Comparison of ENCODE assay signal across 9 mouse cellular contexts in the genomic region with DNA sequence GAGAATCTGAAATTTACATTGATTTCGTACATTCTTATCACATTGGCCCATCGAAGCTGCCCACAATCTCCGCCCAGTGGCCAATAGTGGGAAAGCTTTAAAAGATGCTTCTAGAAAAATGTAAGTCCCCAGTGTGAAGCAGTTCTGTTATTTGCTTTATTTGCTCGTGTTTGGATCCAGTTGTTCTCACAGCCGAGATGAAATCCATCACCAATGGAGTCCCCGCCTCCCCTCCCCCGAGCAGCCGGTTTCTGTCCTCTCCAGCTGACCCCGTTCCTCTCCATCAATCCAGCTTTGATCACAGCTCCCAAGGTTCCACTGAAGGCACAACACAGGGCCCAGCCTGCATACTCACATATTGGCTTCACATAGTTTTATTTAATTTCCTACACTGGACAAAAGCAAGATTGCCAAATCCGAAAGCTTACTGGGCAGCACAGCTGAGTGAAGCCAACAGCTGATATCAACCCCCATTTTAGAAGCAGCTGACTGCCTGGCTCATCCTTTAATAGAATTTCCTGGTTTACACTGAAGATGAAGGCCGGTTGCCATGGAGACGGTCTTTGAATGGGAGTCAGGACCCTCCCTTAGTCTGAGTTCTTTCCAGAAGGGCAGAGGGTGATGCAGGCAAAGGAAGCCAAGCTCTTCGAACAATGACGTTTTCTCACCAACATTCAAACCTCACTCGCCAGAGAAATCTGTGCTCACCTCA.
DNase-seq lines count a peak whose midpoint lies in the region; ATAC-seq and TF ChIP-seq lines count a peak whose summit lies in the region.
"Had no signal": no experiment of that assay in that cellular context is flagged by ENCODE, and none has a peak within 500 bp of the region (broad histone marks: within the 10 kb centered on the region; RNA-seq: fewer than 3 reads in every experiment).

No protein-coding gene starts in this region.

- H3K4me3 ChIP-seq in kidney, postnatal 0 days (replicated peaks; ENCODE audit: low read depth, low read length), result no peak overlapping the region
- H3K4me3 ChIP-seq in forebrain, embryonic 15.5 days, result no peak overlapping the region
- H3K4me3 ChIP-seq in midbrain, embryonic 14.5 days (replicated peaks; ENCODE audit: low read depth, low read length), result no peak overlapping the region

- no peaks in the 10 kb centered on the region for H3K36me3 ChIP-seq in kidney, postnatal 0 days (ENCODE audit: insufficient read depth, low read length)
- H3K36me3 ChIP-seq in forebrain, embryonic 15.5 days, result no peaks in the 10 kb centered on the region
- no peaks in the 10 kb centered on the region for H3K36me3 ChIP-seq in midbrain, embryonic 14.5 days (ENCODE audit: control insufficient read depth, insufficient read depth, low read length)

- H3K4me1 ChIP-seq in kidney, postnatal 0 days (replicated peaks; ENCODE audit: insufficient read depth, low read length), result no peaks in the 10 kb centered on the region
- H3K4me1 ChIP-seq in forebrain, embryonic 15.5 days, result peaks cover 10% of the 10 kb centered on the region
- peaks cover 11% of the 10 kb centered on the region for H3K4me1 ChIP-seq in midbrain, embryonic 14.5 days (ENCODE audit: control insufficient read depth, insufficient read depth, low read length)

- H3K27ac ChIP-seq in kidney, postnatal 0 days, result no peak overlapping the region
- peak overlapping the region; percentile 70 for H3K27ac ChIP-seq in forebrain, embryonic 15.5 days (replicated peaks)
- H3K27ac ChIP-seq in midbrain, embryonic 14.5 days (replicated peaks; ENCODE audit: low read depth, low read length), result peak overlapping the region; percentile 79
- H3K27ac ChIP-seq: liver, embryonic 14.5 days had no signal

- H3K9ac ChIP-seq in kidney, postnatal 0 days (ENCODE audit: low read depth, low read length), result no peak overlapping the region
- H3K9ac ChIP-seq in forebrain, embryonic 15.5 days (replicated peaks), result no peak overlapping the region
- H3K9ac ChIP-seq in midbrain, embryonic 14.5 days (replicated peaks; ENCODE audit: low read length), result no peak overlapping the region
- H3K9ac ChIP-seq: liver, embryonic 14.5 days had no signal

- 37% methylated on average over 15 of the region's 15 CpGs for WGBS in kidney, postnatal 0 days
- 58% methylated on average over 15 of the region's 15 CpGs for WGBS in forebrain, embryonic 15.5 days
- WGBS in midbrain, embryonic 14.5 days, result 28% methylated on average over 15 of the region's 15 CpGs

- peak; percentile 74 for ATAC-seq in kidney, postnatal 0 days (replicated peaks; ENCODE audit: low FRiP score, low read depth)
- ATAC-seq in forebrain, embryonic 15.5 days (replicated peaks), result peak; percentile 77
- ATAC-seq in midbrain, embryonic 14.5 days (ENCODE audit: low FRiP score, low TSS enrichment), result peak; percentile 78
- no peak for ATAC-seq in megakaryocyte, adult 5-6 weeks (ENCODE audit: poor library complexity, severe bottlenecking)

- no peaks in the 10 kb centered on the region for H3K27me3 ChIP-seq in kidney, postnatal 0 days (ENCODE audit: insufficient read depth, low read length)
- no peaks in the 10 kb centered on the region for H3K27me3 ChIP-seq in forebrain, embryonic 15.5 days
- H3K27me3 ChIP-seq in midbrain, embryonic 14.5 days (ENCODE audit: control insufficient read depth, insufficient read depth, low read length), result no peaks in the 10 kb centered on the region

- no peak overlapping the region for H3K4me2 ChIP-seq in kidney, postnatal 0 days (ENCODE audit: low read length)
- H3K4me2 ChIP-seq in forebrain, embryonic 15.5 days (replicated peaks), result no peak overlapping the region
- H3K4me2 ChIP-seq in midbrain, embryonic 14.5 days (ENCODE audit: low read length), result peak overlapping the region; percentile 6; the same call in 1 of the 2 replicates

- peak; percentile 51 for TF ChIP-seq CTCF in kidney, postnatal 0 days (IDR thresholded peaks at IDR 0.05; ENCODE audit: low read depth)

- H3K9me3 ChIP-seq in kidney, postnatal 0 days (replicated peaks; ENCODE audit: low read length), result no peaks in the 10 kb centered on the region
- no peaks in the 10 kb centered on the region for H3K9me3 ChIP-seq in forebrain, embryonic 15.5 days
- no peaks in the 10 kb centered on the region for H3K9me3 ChIP-seq in midbrain, embryonic 14.5 days (ENCODE audit: control insufficient read depth, low read length)

- intact Hi-C loops in gastrocnemius, postnatal 14 days (cut with DNase I; ENCODE audit: low total_unique reads), result no loop called here

- peak; percentile 75 for DNase-seq in kidney, postnatal 0 days (ENCODE audit: low spot score)
- DNase-seq in kidney, adult 8-10 months, result no peak
- peak; percentile 64 for DNase-seq in brain, adult 2 months (ENCODE audit: low read depth, low spot score)
- peak; percentile 92 for DNase-seq in midbrain, embryonic 14.5 days
- no peak for DNase-seq in adrenal gland, postnatal 10 days
- no peak for DNase-seq in gastrocnemius, postnatal 14 days

Comparison
In these comparisons a context has a peak if more than half of its experiments do, and no peak if none do; other contexts are left out.
1. DNase-seq: peak in kidney, postnatal 0 days (single experiment), brain, adult 2 months (single experiment) and midbrain, embryonic 14.5 days (single experiment); none in kidney, adult 8-10 months (0 of 2), adrenal gland, postnatal 10 days (single experiment) and gastrocnemius, postnatal 14 days (single experiment).